Mouse (Mus musculus) lung, embryonic 16.5 days (tissue): ENCODE measurements around the gene Taz. TPM values are rescaled to one million over a fixed set of nuclear protein-coding genes. Genes with fewer than 3 reads are reported as not detected.

Experiments
- microRNA-seq: library from miRNA; unstranded; fragments of <30 nt; microRNA quantifications from one replicate; pipeline ENCODE4, GENCODE M21; 2016
- polyA plus RNA-seq: library from polyadenylated mRNA; unstranded; fragments of >200 nt; fragmentation: Nextera tagmentation; extraction: Ambion mirVana; gene quantifications from 2 replicates; pipeline ENCODE4 v1.2.1, GENCODE M21; 2015

The Taz gene
- polyA plus RNA-seq, 1 experiment from 2014 or later: 81.9 TPM

Small RNA genes within 50 kb of the gene (microRNA-seq; reads per million reads assigned to microRNA genes)
- gene Mir7091 (not detected), gene Mir7092 (not detected)

Other genes starting within 250 kb of the Taz start
- not detected in 2 replicates for gene Opn1mw, start 154.4 kb upstream of the Taz start, polyA plus RNA-seq
- 11.5 and 11.6 TPM in 2 replicates for gene Mecp2, start 146.5 kb upstream of the Taz start, polyA plus RNA-seq
- gene Tex28, start 114.1 kb upstream of the Taz start, polyA plus RNA-seq: not detected in 2 replicates
- not detected in 2 replicates for gene Tktl1, start 104.7 kb upstream of the Taz start, polyA plus RNA-seq
- gene Flna, start 32.1 kb upstream of the Taz start, polyA plus RNA-seq: 372 and 374 TPM in 2 replicates
- gene Emd, start 27.2 kb upstream of the Taz start, polyA plus RNA-seq: 24.9 and 25.4 TPM in 2 replicates
- 826 and 850 TPM in 2 replicates for gene Rpl10, start 11.1 kb upstream of the Taz start, polyA plus RNA-seq
- gene Dnase1l1, start 425 bp downstream of the Taz start, polyA plus RNA-seq: 17.4 and 18.6 TPM in 2 replicates
- 141 and 153 TPM in 2 replicates for gene Atp6ap1, start 15.2 kb downstream of the Taz start, polyA plus RNA-seq
- gene Gdi1, start 23.1 kb downstream of the Taz start, polyA plus RNA-seq: 204 and 211 TPM in 2 replicates
- 64.9 and 65.6 TPM in 2 replicates for gene Fam50a, start 31.1 kb downstream of the Taz start, polyA plus RNA-seq
- gene Plxna3, start 47.2 kb downstream of the Taz start, polyA plus RNA-seq: 7.5 and 9.9 TPM in 2 replicates
- 109 and 117 TPM in 2 replicates for gene Lage3, start 71.7 kb downstream of the Taz start, polyA plus RNA-seq
- gene Ubl4a, start 91.3 kb downstream of the Taz start, polyA plus RNA-seq: 85.5 and 86.2 TPM in 2 replicates
- gene Slc10a3, start 91.4 kb downstream of the Taz start, polyA plus RNA-seq: 19.1 and 21.8 TPM in 2 replicates
- gene Fam3a, start 111.4 kb downstream of the Taz start, polyA plus RNA-seq: 42.5 and 45.8 TPM in 2 replicates
- 21.0 and 21.1 TPM in 2 replicates for gene Ikbkg, start 111.4 kb downstream of the Taz start, polyA plus RNA-seq
- gene G6pdx, start 147.3 kb downstream of the Taz start, polyA plus RNA-seq: 44.1 and 51.2 TPM in 2 replicates
- gene Gm6880, start 199.5 kb downstream of the Taz start, polyA plus RNA-seq: not detected in 2 replicates